Mouse (Mus musculus) megakaryocyte progenitor cell, adult 5-6 weeks (primary cell): ENCODE results near the gene 1500011B03Rik. TPM values are rescaled to one million over a fixed set of nuclear protein-coding genes. Genes with fewer than 3 reads are reported as not detected.

Experiments
- ATAC-seq: replicated peaks from 2 replicates; pipeline ENCODE4 v1.8.0; 2016; ENCODE audit warnings: mild to moderate bottlenecking, moderate TSS enrichment, inconsistent platforms; ENCODE audit not compliant: poor library complexity
- total RNA-seq, 2 experiments: library from RNA; stranded (forward) in 1 of 2; stranded (reverse) in 1 of 2; fragments of 157-497, 149-512 nt in 1 of 2; fragments of 200-1000 nt in 1 of 2; gene quantifications; 2 replicates each; pipeline versions ENCODE4 v1.2.3 to v1.2.4; 2015 to 2017

1500011B03Rik gene
- total RNA-seq, 2 experiments from 2014 or later = 36.2 to 65.6 TPM

DNA sequence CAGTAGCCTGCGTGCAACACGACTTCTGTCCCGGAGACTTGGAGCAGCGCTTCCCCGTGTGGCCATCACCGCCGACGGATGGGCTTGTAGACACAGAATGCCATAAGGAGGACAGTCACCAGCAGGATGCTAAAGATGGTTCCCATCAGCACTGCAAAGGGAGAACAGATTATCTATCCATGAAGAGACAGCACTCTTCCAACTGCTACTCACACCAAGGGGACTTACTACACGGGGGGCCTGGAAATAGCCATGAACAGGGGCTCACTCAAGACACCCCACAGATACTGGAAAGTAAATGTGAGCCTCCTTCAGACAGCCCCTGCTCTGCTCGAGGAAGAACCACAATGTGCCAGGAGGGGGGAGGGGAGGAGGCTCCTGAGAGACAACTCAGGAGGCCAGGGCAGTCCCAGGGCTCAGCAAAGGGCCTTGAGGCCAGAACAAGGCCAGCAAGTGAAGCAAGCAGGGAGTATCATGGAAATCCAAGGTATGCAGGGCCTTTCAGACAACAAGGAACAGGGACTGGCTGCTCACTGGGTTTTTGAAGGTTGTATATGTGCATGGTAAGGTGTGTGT, 14.0 kb downstream of the 1500011B03Rik start:
- no peak for ATAC-seq

DNA sequence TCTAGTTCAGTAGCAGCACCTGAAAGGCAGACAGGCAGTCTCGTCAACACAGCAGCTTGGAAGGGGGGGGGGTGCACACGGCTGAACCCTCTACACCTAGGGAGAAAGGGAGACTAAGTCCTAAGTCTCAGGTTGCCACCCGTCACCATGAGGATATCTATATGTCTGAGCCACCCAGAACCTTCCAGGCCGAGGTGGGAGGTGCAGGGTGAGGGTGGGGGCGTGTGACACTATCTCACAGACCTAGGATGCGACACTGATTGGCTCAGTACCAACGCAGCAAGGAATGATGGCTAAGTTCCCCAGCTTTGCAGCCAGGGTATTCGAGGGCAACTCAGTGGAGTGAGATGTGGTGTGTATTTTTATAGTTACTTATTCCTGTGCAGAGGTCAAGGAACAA, 14.9 kb downstream of the 1500011B03Rik start:
- peak; percentile 40; the same call in 1 of the 2 replicates for ATAC-seq

DNA sequence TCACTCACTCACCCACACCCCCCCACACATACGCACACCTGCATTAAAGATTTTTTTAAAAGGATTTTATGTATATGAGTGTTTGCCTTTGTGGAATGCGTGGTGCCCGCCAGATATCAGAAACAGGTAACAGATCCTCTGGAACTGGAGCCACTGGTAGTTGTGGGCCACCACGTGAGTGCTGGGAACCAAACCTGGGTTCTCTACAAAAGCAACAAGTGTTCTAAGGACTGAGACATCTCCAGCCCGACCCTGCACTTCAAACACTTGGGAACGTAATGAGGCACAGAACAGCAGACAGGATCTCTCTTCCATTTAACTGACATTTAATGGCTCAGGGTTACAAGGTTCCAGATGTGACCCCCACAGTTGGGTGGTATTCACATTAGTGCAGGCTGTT, 15.4 kb downstream of the 1500011B03Rik start:
- no peak for ATAC-seq

GRCm38 (mm10) chr5:114807468-114807867, 15.8 kb downstream of the 1500011B03Rik start:
- peak; percentile 74 for ATAC-seq

GRCm38 (mm10) chr5:114807063-114807462, 16.2 kb downstream of the 1500011B03Rik start:
- ATAC-seq = peak; percentile 15; the same call in 1 of the 2 replicates

DNA sequence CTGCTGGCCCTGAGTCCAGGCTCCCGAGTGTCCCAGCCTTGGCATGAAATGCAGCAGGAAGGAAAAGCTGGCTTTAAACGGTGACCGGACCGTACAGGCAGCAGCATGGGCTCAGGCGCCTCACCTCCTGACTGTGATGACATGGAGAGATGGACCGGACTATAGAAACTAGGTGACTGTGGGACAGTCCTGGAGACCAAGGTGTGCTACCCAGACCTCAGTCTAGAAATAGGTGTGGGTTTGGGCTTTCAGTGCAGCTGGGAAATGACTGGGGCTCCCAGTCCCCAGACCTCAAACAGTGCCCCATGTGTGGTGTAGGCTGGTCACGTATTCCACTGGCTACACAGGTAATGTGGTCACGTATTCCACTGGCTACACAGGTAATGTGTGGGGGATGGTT, 16.6 kb downstream of the 1500011B03Rik start:
- ATAC-seq = no peak

DNA sequence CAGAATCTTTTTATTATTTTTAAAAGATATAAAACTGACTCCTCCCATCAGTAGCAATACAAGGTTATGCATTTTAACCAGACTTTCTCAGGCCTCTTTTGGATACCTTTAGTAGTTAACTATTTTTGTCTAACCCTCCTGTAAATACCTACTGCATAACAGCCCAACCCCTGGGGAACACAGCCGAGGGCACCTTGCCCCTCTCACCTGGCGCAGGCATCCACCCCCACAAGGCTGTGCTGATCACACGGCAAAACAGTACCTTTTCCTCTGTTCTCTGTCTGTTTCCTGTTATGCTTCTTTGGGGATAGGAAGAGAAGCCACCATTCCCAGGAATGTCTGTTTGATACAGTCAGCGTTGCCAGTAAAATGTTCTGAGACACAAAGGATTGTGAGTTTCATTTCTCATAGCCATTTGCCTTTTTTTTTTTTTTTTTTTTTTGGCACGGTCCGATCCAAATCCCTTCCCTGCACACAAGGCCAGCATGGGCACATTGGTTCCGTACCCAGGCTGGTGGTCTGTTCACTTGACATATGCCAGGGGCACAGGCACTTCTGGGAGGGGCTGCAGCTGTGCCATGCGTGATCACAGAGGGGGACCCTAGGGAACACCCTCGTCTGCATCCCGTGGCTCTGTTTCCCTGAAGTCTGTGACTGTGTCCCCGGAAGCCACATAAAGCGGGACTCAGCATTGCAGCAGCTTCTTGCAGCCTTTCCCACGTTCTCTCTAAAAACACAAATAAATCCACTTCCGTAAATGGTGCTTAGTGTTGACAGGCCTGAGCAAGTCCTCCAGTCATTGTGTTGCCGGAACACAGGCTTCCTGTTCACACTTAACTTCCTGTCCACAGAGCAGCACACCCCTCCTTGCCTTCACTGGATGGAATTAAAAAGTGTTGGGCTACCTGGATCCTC, 17.6 kb downstream of the 1500011B03Rik start:
- peak; percentile 51 for ATAC-seq

- ATAC-seq = no peak
These were observed 18.3 kb downstream of the 1500011B03Rik start for GRCm38 (mm10) chr5:114804958-114805357.

DNA sequence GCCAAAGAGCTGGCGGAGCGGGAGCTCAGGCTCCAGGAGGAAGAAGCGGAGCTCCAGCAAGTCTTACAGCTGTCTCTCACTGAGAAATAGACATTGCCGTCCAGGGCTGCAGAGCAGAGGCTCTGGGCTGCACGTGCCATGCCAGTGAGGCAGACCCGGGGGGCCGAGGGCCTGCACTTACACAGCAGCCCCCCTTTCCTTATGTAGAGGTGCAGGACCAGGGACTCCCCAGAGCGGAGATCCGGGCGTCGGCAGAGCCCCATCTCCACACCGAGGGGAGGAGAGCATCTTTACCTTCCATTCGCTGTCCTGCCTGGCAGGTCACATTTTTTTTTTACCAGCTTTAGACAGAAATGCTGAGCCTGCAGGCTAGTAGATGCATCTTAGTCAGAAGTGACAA, 18.9 kb downstream of the 1500011B03Rik start:
- no peak for ATAC-seq

DNA sequence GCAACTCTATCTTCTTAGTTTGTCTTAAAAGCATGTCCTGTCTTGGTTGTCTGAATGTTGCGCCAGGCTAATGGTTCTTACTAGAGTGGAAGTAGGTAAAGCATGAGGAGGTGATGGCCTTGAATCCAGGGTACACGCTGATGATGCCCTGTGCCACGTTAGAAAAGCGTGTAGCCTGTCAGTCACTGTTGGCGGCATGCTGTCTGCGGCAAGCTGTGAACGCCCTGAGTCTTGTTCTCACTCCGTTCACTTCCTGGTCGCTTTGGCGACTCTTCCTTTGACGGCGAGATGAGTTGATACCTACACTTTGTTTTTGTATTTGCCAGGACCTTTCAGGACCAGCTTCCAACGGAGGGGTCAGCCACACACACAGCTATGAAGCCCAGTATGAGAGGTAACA, 20.0 kb downstream of the 1500011B03Rik start:
- no peak for ATAC-seq

DNA sequence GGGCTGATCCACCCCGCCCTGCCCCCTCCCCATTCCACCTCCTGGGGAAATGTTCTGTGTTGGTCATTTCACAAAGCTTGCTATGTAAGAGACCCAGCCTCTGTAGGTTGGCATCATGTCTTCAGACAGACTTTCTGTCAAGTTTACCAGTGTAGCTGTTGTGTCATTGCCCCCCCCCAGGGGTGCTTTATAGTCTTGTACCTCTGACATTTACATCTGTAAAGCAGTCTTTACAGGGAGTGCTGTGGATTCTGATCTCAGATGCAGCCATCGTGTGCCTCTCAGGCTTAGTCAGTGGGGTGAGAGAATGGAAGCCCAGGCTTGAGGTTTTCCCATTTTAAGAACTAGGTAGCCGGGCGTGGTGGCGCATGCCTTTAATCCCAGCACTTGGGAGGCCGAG, 21.4 kb downstream of the 1500011B03Rik start:
- ATAC-seq = no peak

GRCm38 (mm10) chr5:114801049-114801448, 22.2 kb downstream of the 1500011B03Rik start:
- ATAC-seq = peak; percentile 88

DNA sequence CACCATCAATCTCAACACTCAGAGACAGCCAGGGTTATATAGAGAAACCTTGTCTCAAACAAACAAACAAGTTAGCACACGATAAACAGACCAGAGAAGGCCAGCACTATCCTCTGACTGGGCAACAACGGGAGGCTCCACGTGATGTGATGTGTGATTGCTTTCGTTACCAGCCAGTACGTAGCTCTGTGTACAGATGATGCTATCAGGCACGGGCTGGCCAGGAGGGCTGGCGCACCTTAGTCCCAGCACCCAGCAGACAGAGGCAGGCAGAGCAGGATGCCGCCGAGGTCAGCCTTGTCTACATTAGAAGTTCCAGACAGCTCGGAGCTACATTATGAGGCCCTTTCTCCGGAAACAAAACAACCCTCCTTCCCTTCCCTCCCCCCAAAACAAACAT, 23.4 kb downstream of the 1500011B03Rik start:
- ATAC-seq = no peak

- no peak for ATAC-seq
These were observed 26.0 kb downstream of the 1500011B03Rik start for GRCm38 (mm10) chr5:114797253-114797652.

GRCm38 (mm10) chr5:114796299-114797012, 26.8 kb downstream of the 1500011B03Rik start:
- no peak for ATAC-seq

DNA sequence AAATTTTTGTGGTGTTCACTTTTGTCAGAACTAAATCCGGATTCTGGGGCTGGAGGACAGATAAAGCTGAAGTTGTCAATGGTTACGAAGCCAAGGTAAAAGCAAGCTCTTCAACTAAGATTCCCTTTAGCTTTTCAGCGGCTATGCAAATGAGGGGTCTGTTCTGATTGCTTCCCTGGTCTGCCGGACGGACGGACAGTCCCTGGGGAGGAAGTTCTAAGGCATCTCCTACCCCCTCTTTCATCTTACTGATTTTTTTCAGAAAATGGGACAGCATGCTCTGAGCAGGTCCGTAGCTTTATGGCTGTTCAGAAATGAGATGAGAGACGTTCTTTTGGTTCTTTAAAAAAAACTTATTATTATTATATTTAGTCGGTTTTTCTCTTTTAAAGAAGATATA, 27.6 kb downstream of the 1500011B03Rik start:
- no peak for ATAC-seq

DNA sequence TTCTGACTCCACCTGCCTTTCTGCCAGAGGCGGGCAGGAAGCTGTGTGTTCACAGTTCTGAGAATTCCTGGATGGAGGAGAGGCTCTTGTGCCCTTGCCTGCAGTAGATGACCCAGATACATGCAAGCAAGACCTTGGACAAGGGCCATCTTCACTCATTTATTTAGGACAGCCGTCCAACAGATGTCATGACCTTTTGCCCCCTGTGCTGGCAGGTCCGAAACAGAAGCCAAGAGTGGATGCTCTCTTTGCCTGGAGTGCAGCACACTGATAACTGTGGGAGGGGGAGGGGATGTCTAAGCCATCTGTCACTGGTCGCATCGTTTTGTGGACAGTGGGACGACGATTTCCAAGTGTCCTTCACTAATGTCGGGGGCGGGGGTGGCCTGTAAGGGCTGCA, 28.0 kb downstream of the 1500011B03Rik start:
- ATAC-seq = no peak

DNA sequence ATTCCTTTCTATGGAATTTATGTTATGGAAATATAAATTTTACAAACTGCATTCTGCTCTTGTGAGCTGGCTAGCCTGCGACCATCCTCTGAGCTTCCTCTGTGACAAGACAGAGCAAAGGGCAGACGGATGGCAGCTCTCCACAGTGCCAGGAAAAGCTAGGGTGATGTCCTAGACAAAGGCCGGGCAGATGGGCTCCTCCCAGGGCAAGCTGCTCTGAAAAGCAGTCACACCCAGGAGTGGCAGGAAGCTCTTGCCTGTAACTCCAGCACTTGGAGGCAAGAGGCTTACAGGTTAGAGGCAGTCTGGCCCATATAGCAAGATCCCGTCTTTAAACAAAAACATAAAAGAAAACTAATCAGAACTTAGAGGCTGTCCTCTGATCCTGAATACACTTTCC, 28.7 kb downstream of the 1500011B03Rik start:
- no peak for ATAC-seq

DNA sequence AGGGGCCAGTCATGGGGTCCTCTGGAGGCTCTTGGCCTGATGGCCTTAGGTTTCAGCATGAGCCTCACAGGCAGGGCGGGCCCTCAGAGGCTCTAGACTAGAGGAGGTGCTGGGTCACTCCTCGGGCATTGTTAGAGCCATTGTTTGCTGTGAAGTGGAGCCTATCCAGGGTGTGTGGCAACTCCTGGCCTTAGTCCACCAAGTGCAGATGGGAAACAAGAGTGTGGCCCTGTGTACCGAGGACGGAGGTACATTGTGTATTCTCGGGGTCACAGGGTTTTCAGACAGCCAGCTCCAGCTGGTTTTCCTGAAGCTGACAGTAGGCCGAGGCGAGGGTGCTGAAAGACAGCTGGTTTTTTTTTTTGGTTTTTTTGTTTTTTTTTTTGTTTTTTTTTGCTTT, 30.0 kb downstream of the 1500011B03Rik start:
- no peak for ATAC-seq

DNA sequence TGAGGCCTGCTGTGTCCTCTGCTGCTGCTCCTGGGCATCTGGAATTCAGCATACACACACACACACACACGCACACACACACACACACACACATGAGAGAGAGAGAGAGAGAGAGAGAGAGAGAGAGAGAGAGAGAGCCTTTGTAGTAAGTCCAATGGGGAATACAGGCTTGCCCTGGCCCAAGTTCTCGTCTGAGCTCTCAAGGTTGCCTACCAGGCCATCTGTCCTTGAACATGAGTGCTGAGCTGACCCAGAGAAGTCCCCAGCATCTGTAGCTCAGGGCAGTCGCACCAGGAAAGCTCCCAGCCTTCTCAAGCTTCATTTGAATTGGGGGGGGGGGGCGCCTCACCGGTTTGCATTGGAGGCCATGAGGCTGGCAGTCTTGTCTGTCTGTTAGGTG, 38.1 kb downstream of the 1500011B03Rik start:
- ATAC-seq = no peak

GRCm38 (mm10) chr5:114784622-114785165, 38.6 kb downstream of the 1500011B03Rik start:
- peak; percentile 74 for ATAC-seq
